ENCODE assay signal across 8 mouse cellular contexts in the genomic region with DNA sequence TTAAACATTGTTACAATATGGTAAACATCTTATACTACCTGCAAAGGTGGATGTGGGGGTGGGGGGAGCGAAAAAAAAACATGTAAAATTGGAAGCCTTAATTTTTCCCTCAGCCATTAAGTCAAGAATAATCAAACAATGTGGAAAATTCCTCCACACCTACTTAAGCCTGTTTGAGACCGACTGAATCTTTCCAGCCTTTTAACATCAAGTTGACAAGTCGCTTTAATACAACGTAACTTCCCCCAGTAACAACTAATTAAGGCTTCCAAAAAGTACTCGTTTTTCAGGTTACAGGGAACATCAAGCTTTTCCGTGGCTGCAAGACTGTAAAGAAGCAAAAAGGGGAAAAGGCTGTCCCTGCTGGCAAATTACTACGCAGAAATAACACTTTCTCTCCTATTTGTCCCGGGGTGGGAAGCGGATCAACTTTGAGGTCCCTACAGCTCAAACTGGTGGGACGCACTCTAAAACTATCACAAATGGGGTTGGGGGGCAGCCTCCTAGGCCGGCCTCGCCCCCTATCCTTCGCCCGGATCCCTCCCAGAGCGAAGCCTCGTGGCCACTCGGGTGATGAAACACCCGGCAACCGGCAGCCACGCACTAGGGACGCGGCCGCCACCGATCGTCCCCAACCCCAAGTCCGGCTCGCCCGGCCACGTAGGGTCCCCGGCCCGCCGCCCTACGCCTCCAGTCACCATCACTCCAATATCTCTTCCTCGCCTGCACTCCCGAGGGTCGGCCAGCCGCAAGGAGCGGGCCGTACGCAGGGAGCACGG. TPM values are rescaled to one million over a fixed set of nuclear protein-coding genes. Genes with fewer than 3 reads are reported as not detected.
DNase-seq lines count a peak whose midpoint lies in the region; ATAC-seq and TF ChIP-seq lines count a peak whose summit lies in the region.

No protein-coding gene starts in this region.

- H3K4me2 ChIP-seq in kidney, postnatal 0 days (ENCODE audit: low read length), result peak overlapping the region; percentile 74
- H3K4me2 ChIP-seq in lung, postnatal 0 days (replicated peaks; ENCODE audit: low read depth, low read length), result peak overlapping the region; percentile 74

- H3K4me3 ChIP-seq in kidney, postnatal 0 days (replicated peaks; ENCODE audit: low read depth, low read length), result peak overlapping the region; percentile 88
- peak overlapping the region; percentile 76 for H3K4me3 ChIP-seq in bone marrow macrophage, adult 2 months (ENCODE audit: insufficient read depth, low read length)
- peak overlapping the region; percentile 73 for H3K4me3 ChIP-seq in lung, postnatal 0 days (ENCODE audit: low read depth, low read length)

- H3K27me3 ChIP-seq in kidney, postnatal 0 days (ENCODE audit: insufficient read depth, low read length), result no peaks in the 10 kb centered on the region
- no peaks in the 10 kb centered on the region for H3K27me3 ChIP-seq in lung, postnatal 0 days (replicated peaks; ENCODE audit: insufficient read depth, low read length)

- peak; percentile 79 for DNase-seq in kidney, postnatal 0 days (ENCODE audit: low spot score)
- DNase-seq in kidney, postnatal 25 days, result no peak
- DNase-seq in forelimb bud, embryonic 11.5 days (ENCODE audit: low read depth, low spot score), result peak; percentile 28
- peak; percentile 74 for DNase-seq in lung, postnatal 0 days (ENCODE audit: low spot score)
- no peak for DNase-seq in right cerebral cortex, postnatal 25 days
- no peak for DNase-seq in left cerebral cortex, postnatal 10 days (ENCODE audit: extremely low spot score in 1 of 2, low spot score in 2 of 2)
- DNase-seq in cerebellum, adult 11-12 months, result no peak

- H3K4me1 ChIP-seq in kidney, postnatal 0 days (replicated peaks; ENCODE audit: insufficient read depth, low read length), result peaks cover 6% of the 10 kb centered on the region
- H3K4me1 ChIP-seq in bone marrow macrophage, adult 2 months (ENCODE audit: control insufficient read depth, insufficient read depth, low read length), result peaks cover 41% of the 10 kb centered on the region
- H3K4me1 ChIP-seq in lung, postnatal 0 days (ENCODE audit: insufficient read depth, low read depth, low read length), result no peaks in the 10 kb centered on the region; the same call in 1 of the 2 replicates

- ATAC-seq in kidney, postnatal 0 days (replicated peaks; ENCODE audit: low FRiP score, low read depth), result peak; percentile 52
- peak; percentile 44 for ATAC-seq in lung, postnatal 0 days

- no peak for TF ChIP-seq CTCF in kidney, postnatal 0 days (IDR thresholded peaks at IDR 0.05; ENCODE audit: low read depth)
- no peak for TF ChIP-seq CTCF in bone marrow macrophage, adult 2 months (IDR thresholded peaks at IDR 0.05; ENCODE audit: low read depth, low read length)
- no peak for TF ChIP-seq CTCF in lung, postnatal 0 days (IDR thresholded peaks at IDR 0.05)

- TF ChIP-seq EP300 in lung, postnatal 0 days (IDR thresholded peaks at IDR 0.05), result no peak

- intact Hi-C loops in left cerebral cortex, postnatal 10 days (cut with DNase I), result no loop called here

- peaks cover 18% of the 10 kb centered on the region; the same call in 1 of the 2 replicates for H3K36me3 ChIP-seq in kidney, postnatal 0 days (ENCODE audit: insufficient read depth, low read length)
- 0 out of 2 replicates have a peak, but pooled peaks cover 13% of the 10 kb centered on the region for H3K36me3 ChIP-seq in lung, postnatal 0 days (ENCODE audit: insufficient read depth, low read length)

- peak overlapping the region; percentile 95 for H3K27ac ChIP-seq in kidney, postnatal 0 days
- peak overlapping the region; percentile 66 for H3K27ac ChIP-seq in bone marrow macrophage, adult 2 months (ENCODE audit: insufficient read depth, low read depth, low read length)
- H3K27ac ChIP-seq in lung, postnatal 0 days (ENCODE audit: low read length), result peak overlapping the region; percentile 87

- TF ChIP-seq POLR2A in bone marrow macrophage, adult 2 months (IDR thresholded peaks at IDR 0.05; ENCODE audit: borderline replicate concordance, low read depth, low read length), result no peak

- peak overlapping the region; percentile 89 for H3K9ac ChIP-seq in kidney, postnatal 0 days (ENCODE audit: low read depth, low read length)
- H3K9ac ChIP-seq in lung, postnatal 0 days (replicated peaks; ENCODE audit: low read depth), result peak overlapping the region; percentile 63

- no peaks in the 10 kb centered on the region for H3K9me3 ChIP-seq in kidney, postnatal 0 days (replicated peaks; ENCODE audit: low read length)
- H3K9me3 ChIP-seq in lung, postnatal 0 days (ENCODE audit: low read length), result no peaks in the 10 kb centered on the region

- under 1% methylated on average over 40 of the region's 41 CpGs for WGBS in kidney, postnatal 0 days
- under 1% methylated on average over 41 of the region's 41 CpGs for WGBS in lung, postnatal 0 days

RNA-seq across cellular contexts. Expression of gene Xpot, which starts 0.5 kb away (rescaled TPM):
- 33.0 and 40.7 TPM in 2 replicates for polyA plus RNA-seq in kidney, postnatal 0 days (2015; fragmentation: Nextera tagmentation; extraction: Ambion mirVana)
- polyA plus RNA-seq in bone marrow macrophage, adult 2 months (2012; ENCODE audit: insufficient read depth, insufficient read length, missing spikeins), result 54.0 and 62.2 TPM in 2 replicates
- polyA plus RNA-seq in lung, postnatal 0 days (2015; fragmentation: Nextera tagmentation; extraction: Ambion mirVana), result 19.9 and 25.7 TPM in 2 replicates
- total RNA-seq in left cerebral cortex, postnatal 10 days (2021), result 10 to 100 TPM; 65.9 to 70.9 TPM

RNA-seq across cellular contexts. Expression of gene D930020B18Rik, which starts 15.8 kb away (rescaled TPM):
- polyA plus RNA-seq in kidney, postnatal 0 days (2015; fragmentation: Nextera tagmentation; extraction: Ambion mirVana), result 0.21 and 0.23 TPM in 2 replicates
- not detected in 2 replicates for polyA plus RNA-seq in bone marrow macrophage, adult 2 months (2012; ENCODE audit: insufficient read depth, insufficient read length, missing spikeins)
- 0.44 and 0.48 TPM in 2 replicates for polyA plus RNA-seq in lung, postnatal 0 days (2015; fragmentation: Nextera tagmentation; extraction: Ambion mirVana)
- under 1 TPM; 0.30 to 0.39 TPM for total RNA-seq in left cerebral cortex, postnatal 10 days (2021)

RNA-seq across cellular contexts. Expression of gene Tbk1, which starts 39.0 kb away (rescaled TPM):
- polyA plus RNA-seq in kidney, postnatal 0 days (2015; fragmentation: Nextera tagmentation; extraction: Ambion mirVana), result 26.5 TPM in 2 replicates
- polyA plus RNA-seq in bone marrow macrophage, adult 2 months (2012; ENCODE audit: insufficient read depth, insufficient read length, missing spikeins), result 102 and 107 TPM in 2 replicates
- polyA plus RNA-seq in lung, postnatal 0 days (2015; fragmentation: Nextera tagmentation; extraction: Ambion mirVana), result 25.9 and 28.0 TPM in 2 replicates
- 10 to 100 TPM; 38.2 to 41.2 TPM for total RNA-seq in left cerebral cortex, postnatal 10 days (2021)

Comparison
In these comparisons a context has a peak if more than half of its experiments do, and no peak if none do; other contexts are left out.
1. DNase-seq: peak in kidney, postnatal 0 days (single experiment), forelimb bud, embryonic 11.5 days (single experiment) and lung, postnatal 0 days (single experiment); none in kidney, postnatal 25 days (0 of 2), right cerebral cortex, postnatal 25 days (single experiment), left cerebral cortex, postnatal 10 days (0 of 2) and cerebellum, adult 11-12 months (single experiment).
2. Peak in every context shown above with its lines, with median percentiles within 50 percentile points of each other: H3K27ac ChIP-seq and H3K4me3 ChIP-seq.